Comparison of ENCODE assay signal across 8 mouse cellular contexts in genomic region chr11:95834143-95834667, GRCm38 (mm10). TPM values are rescaled to one million over a fixed set of nuclear protein-coding genes. Genes with fewer than 3 reads are reported as not detected.
DNase-seq lines count a peak whose midpoint lies in the region; ATAC-seq and TF ChIP-seq lines count a peak whose summit lies in the region.

No protein-coding gene starts in this region.

- H3K4me1 ChIP-seq in kidney, adult 2 months (ENCODE audit: control insufficient read depth, insufficient read depth, low read length): peaks cover 7% of the 10 kb centered on the region; the same call in 1 of the 2 replicates
- H3K4me1 ChIP-seq in kidney, embryonic 16.5 days (ENCODE audit: insufficient read depth, low read length): peaks cover 57% of the 10 kb centered on the region
- peaks cover 84% of the 10 kb centered on the region for H3K4me1 ChIP-seq in liver, embryonic 12.5 days

- no peak for TF ChIP-seq CTCF in kidney, adult 2 months (conservative IDR thresholded peaks at IDR 0.05; ENCODE audit: insufficient read depth, insufficient read length, low read depth, low read length)

- ATAC-seq in kidney, embryonic 16.5 days (ENCODE audit: low FRiP score, low TSS enrichment): no peak
- ATAC-seq in liver, embryonic 12.5 days: peak; percentile 27

- no peak overlapping the region for H3K9ac ChIP-seq in kidney, embryonic 16.5 days (replicated peaks; ENCODE audit: low read length)
- H3K9ac ChIP-seq in liver, embryonic 12.5 days: peak overlapping the region; percentile 58

- H3K4me3 ChIP-seq in kidney, adult 2 months (ENCODE audit: insufficient read depth, low read depth, low read length): no peak overlapping the region
- H3K4me3 ChIP-seq in kidney, embryonic 16.5 days (ENCODE audit: low read length): no peak overlapping the region
- peak overlapping the region; percentile 31 for H3K4me3 ChIP-seq in liver, embryonic 12.5 days

- 0 out of 2 replicates have a peak overlapping the region, but pooled peaks have one; percentile 0 for H3K27ac ChIP-seq in kidney, adult 2 months (ENCODE audit: insufficient read depth, low read depth, low read length)
- no peak overlapping the region for H3K27ac ChIP-seq in kidney, embryonic 16.5 days (ENCODE audit: low read length)
- H3K27ac ChIP-seq in liver, embryonic 12.5 days: peak overlapping the region; percentile 79

- H3K4me2 ChIP-seq in kidney, embryonic 16.5 days (replicated peaks; ENCODE audit: low read depth, low read length): no peak overlapping the region
- peak overlapping the region; percentile 64 for H3K4me2 ChIP-seq in liver, embryonic 12.5 days

- H3K9me3 ChIP-seq in kidney, embryonic 16.5 days (ENCODE audit: low read length): no peaks in the 10 kb centered on the region
- no peaks in the 10 kb centered on the region for H3K9me3 ChIP-seq in liver, embryonic 12.5 days (replicated peaks)

- no peaks in the 10 kb centered on the region for H3K36me3 ChIP-seq in kidney, adult 2 months (ENCODE audit: control insufficient read depth, insufficient read depth, low read length)
- no peaks in the 10 kb centered on the region for H3K36me3 ChIP-seq in kidney, embryonic 16.5 days (ENCODE audit: insufficient read depth, low read length)
- peaks cover 12% of the 10 kb centered on the region for H3K36me3 ChIP-seq in liver, embryonic 12.5 days

- no peaks in the 10 kb centered on the region for H3K27me3 ChIP-seq in kidney, adult 2 months (replicated peaks; ENCODE audit: control insufficient read depth, insufficient read depth, low read length)
- peaks cover 67% of the 10 kb centered on the region for H3K27me3 ChIP-seq in kidney, embryonic 16.5 days (ENCODE audit: insufficient read depth, low read length)
- H3K27me3 ChIP-seq in liver, embryonic 12.5 days (replicated peaks): peaks cover 75% of the 10 kb centered on the region

- no peak for TF ChIP-seq POLR2A in kidney, adult 2 months (IDR thresholded peaks at IDR 0.05; ENCODE audit: low read depth, low read length)

- DNase-seq in kidney, adult 2 months: peak; percentile 60
- peak; percentile 74 for DNase-seq in T-cell, adult 2 months (ENCODE audit: low spot score)
- peak; percentile 56 to 58 for DNase-seq in heart, postnatal 10 days
- peak; percentile 78 to 85 for DNase-seq in natural killer cell, adult 2 months (ENCODE audit: low spot score in 2 of 2)
- no peak for DNase-seq in urinary bladder, adult 2 months (ENCODE audit: low spot score)
- no peak for DNase-seq in cerebellum, adult 11 months

- WGBS in kidney, adult 2 months: 24% methylated on average over 22 of the region's 22 CpGs
- WGBS in kidney, embryonic 16.5 days: 5% methylated on average over 22 of the region's 22 CpGs
- 2% methylated on average over 22 of the region's 22 CpGs for WGBS in liver, embryonic 12.5 days (ENCODE audit: insufficient replicate concordance)

- intact Hi-C loops in heart, postnatal 10 days (cut with DNase I): no loop called here

RNA-seq across cellular contexts. Expression of gene Gngt2, which starts 2.8 kb away (rescaled TPM):
- 8.0 and 10.3 TPM in 2 replicates for polyA plus RNA-seq in kidney, adult 2 months (2012; rRNA removed)
- polyA plus RNA-seq in kidney, embryonic 16.5 days (2015; fragmentation: Nextera tagmentation; extraction: Ambion mirVana): 21.0 and 24.2 TPM in 2 replicates
- 10 to 100 TPM; 24.7 to 26.0 TPM for total RNA-seq in heart, postnatal 10 days (2021)
- polyA plus RNA-seq in liver, embryonic 12.5 days (2016; fragmentation: Nextera tagmentation; extraction: Ambion mirVana): 15.8 and 16.7 TPM in 2 replicates
- 21.0 and 24.5 TPM in 2 replicates for polyA plus RNA-seq in urinary bladder, adult 2 months (2012; rRNA removed)

RNA-seq across cellular contexts. Expression of gene Abi3, which starts 8.1 kb away (rescaled TPM):
- 21.8 and 25.0 TPM in 2 replicates for polyA plus RNA-seq in kidney, adult 2 months (2012; rRNA removed)
- 11.7 and 14.1 TPM in 2 replicates for polyA plus RNA-seq in kidney, embryonic 16.5 days (2015; fragmentation: Nextera tagmentation; extraction: Ambion mirVana)
- total RNA-seq in heart, postnatal 10 days (2021): 10 to 100 TPM; 16.2 to 21.1 TPM
- polyA plus RNA-seq in liver, embryonic 12.5 days (2016; fragmentation: Nextera tagmentation; extraction: Ambion mirVana): 7.3 and 7.6 TPM in 2 replicates
- polyA plus RNA-seq in urinary bladder, adult 2 months (2012; rRNA removed): 8.1 and 10.1 TPM in 2 replicates

RNA-seq across cellular contexts. Expression of gene Phospho1, which starts 9.9 kb away (rescaled TPM):
- 26.4 and 46.5 TPM in 2 replicates for polyA plus RNA-seq in kidney, adult 2 months (2012; rRNA removed)
- polyA plus RNA-seq in kidney, embryonic 16.5 days (2015; fragmentation: Nextera tagmentation; extraction: Ambion mirVana): not detected in 2 replicates
- total RNA-seq in heart, postnatal 10 days (2021): 100 to 1,000 TPM; 129 to 148 TPM
- 2.7 and 3.4 TPM in 2 replicates for polyA plus RNA-seq in liver, embryonic 12.5 days (2016; fragmentation: Nextera tagmentation; extraction: Ambion mirVana)
- polyA plus RNA-seq in urinary bladder, adult 2 months (2012; rRNA removed): 33.2 and 40.8 TPM in 2 replicates

Comparison
In these comparisons a context has a peak if more than half of its experiments do, and no peak if none do; other contexts are left out.
1. DNase-seq: peak in kidney, adult 2 months (single experiment), T-cell, adult 2 months (single experiment), heart, postnatal 10 days (2 of 2) and natural killer cell, adult 2 months (2 of 2); none in urinary bladder, adult 2 months (single experiment) and cerebellum, adult 11 months (single experiment).